Mouse (Mus musculus): ENCODE results near the gene Olfr1057. TPM values are rescaled to one million over a fixed set of nuclear protein-coding genes. Genes with fewer than 3 reads are reported as not detected.

Gene Olfr1057
- polyA plus RNA-seq, 1 experiment from 2014 or later = not detected

- no peaks in the 10 kb centered on the region for H3K36me3 ChIP-seq (ENCODE audit: insufficient read depth, low read length)
- no peaks in the 10 kb centered on the region for H3K4me1 ChIP-seq (replicated peaks; ENCODE audit: insufficient read depth, low read length)
- no peak within 1 kb of the TSS for H3K4me2 ChIP-seq (ENCODE audit: low read length)
- ATAC-seq (replicated peaks; ENCODE audit: low FRiP score, low read depth) = no peak
- H3K9me3 ChIP-seq (replicated peaks; ENCODE audit: low read length) = no peaks in the 10 kb centered on the region
- no peaks in the 10 kb centered on the region for H3K27me3 ChIP-seq (ENCODE audit: insufficient read depth, low read length)
- H3K4me3 ChIP-seq (replicated peaks; ENCODE audit: low read depth, low read length) = no peak within 1 kb of the TSS
- H3K9ac ChIP-seq (ENCODE audit: low read depth, low read length) = no peak within 1 kb of the TSS
- 76% methylated on average over 5 of the region's 5 CpGs for WGBS
- no peak for DNase-seq (ENCODE audit: low spot score)
- no peak within 1 kb of the TSS for H3K27ac ChIP-seq
- no peak for TF ChIP-seq CTCF (IDR thresholded peaks at IDR 0.05; ENCODE audit: low read depth)
Measured at GRCm38 (mm10) chr2:86350184-86350583, 28.0 kb downstream of the Olfr1057 start, which contains the start of gene Olfr1055. Gene Olfr1055 (minus strand): TSS chr2:86350284.

- Histone ChIP-seq H3K27me3 (ENCODE audit: insufficient read depth, low read length) (no peaks in the 10 kb centered on the region), H3K36me3 (ENCODE audit: insufficient read depth, low read length) (no peaks in the 10 kb centered on the region), H3K4me1 (replicated peaks; ENCODE audit: insufficient read depth, low read length) (no peaks in the 10 kb centered on the region), H3K9ac (ENCODE audit: low read depth, low read length) (no peak within 1 kb of the TSS), H3K27ac (no peak within 1 kb of the TSS), H3K4me3 (replicated peaks; ENCODE audit: low read depth, low read length) (no peak within 1 kb of the TSS), H3K4me2 (ENCODE audit: low read length) (no peak within 1 kb of the TSS), H3K9me3 (replicated peaks; ENCODE audit: low read length) (no peaks in the 10 kb centered on the region)
- WGBS = 79% methylated on average over 3 of the region's 3 CpGs
- ATAC-seq (replicated peaks; ENCODE audit: low FRiP score, low read depth) (no peak), DNase-seq (ENCODE audit: low spot score) (no peak)
- no peak for TF ChIP-seq CTCF (IDR thresholded peaks at IDR 0.05; ENCODE audit: low read depth)
Measured at GRCm38 (mm10) chr2:86335333-86335732, 42.9 kb downstream of the Olfr1057 start, which contains the start of gene Olfr1054. Gene Olfr1054 (minus strand): TSS chr2:86335433.

Other genes starting within 250 kb of the Olfr1057 start
- not detected in 2 replicates for gene Olfr1039, start 242.5 kb downstream of the Olfr1057 start, polyA plus RNA-seq (2015; fragmentation: Nextera tagmentation; extraction: Ambion mirVana)
- gene Olfr1040, start 231.7 kb downstream of the Olfr1057 start, polyA plus RNA-seq (2015; fragmentation: Nextera tagmentation; extraction: Ambion mirVana) = not detected in 2 replicates
- gene Olfr1042, start 216.6 kb downstream of the Olfr1057 start, polyA plus RNA-seq (2015; fragmentation: Nextera tagmentation; extraction: Ambion mirVana) = not detected in 2 replicates
- not detected in 2 replicates for gene Olfr1043, start 210.9 kb downstream of the Olfr1057 start, polyA plus RNA-seq (2015; fragmentation: Nextera tagmentation; extraction: Ambion mirVana)
- not detected in 2 replicates for gene Olfr1044, start 200.6 kb downstream of the Olfr1057 start, polyA plus RNA-seq (2015; fragmentation: Nextera tagmentation; extraction: Ambion mirVana)
- gene Olfr52, start 192.7 kb downstream of the Olfr1057 start, polyA plus RNA-seq (2015; fragmentation: Nextera tagmentation; extraction: Ambion mirVana) = not detected in 2 replicates
- gene Olfr1045, start 175.4 kb downstream of the Olfr1057 start, polyA plus RNA-seq (2015; fragmentation: Nextera tagmentation; extraction: Ambion mirVana) = not detected in 2 replicates
- not detected in 2 replicates for gene Olfr1046, start 159.1 kb downstream of the Olfr1057 start, polyA plus RNA-seq (2015; fragmentation: Nextera tagmentation; extraction: Ambion mirVana)
- gene Olfr1047, start 147.0 kb downstream of the Olfr1057 start, polyA plus RNA-seq (2015; fragmentation: Nextera tagmentation; extraction: Ambion mirVana) = not detected in 2 replicates
- gene Olfr1048, start 138.1 kb downstream of the Olfr1057 start, polyA plus RNA-seq (2015; fragmentation: Nextera tagmentation; extraction: Ambion mirVana) = not detected in 2 replicates
- gene Olfr1049, start 120.1 kb downstream of the Olfr1057 start, polyA plus RNA-seq (2015; fragmentation: Nextera tagmentation; extraction: Ambion mirVana) = not detected in 2 replicates
- gene Olfr1051, start 99.3 kb downstream of the Olfr1057 start, polyA plus RNA-seq (2015; fragmentation: Nextera tagmentation; extraction: Ambion mirVana) = not detected in 2 replicates
- not detected in 2 replicates for gene Olfr1052, start 85.9 kb downstream of the Olfr1057 start, polyA plus RNA-seq (2015; fragmentation: Nextera tagmentation; extraction: Ambion mirVana)
- gene Olfr1053, start 63.1 kb downstream of the Olfr1057 start, polyA plus RNA-seq (2015; fragmentation: Nextera tagmentation; extraction: Ambion mirVana) = not detected in 2 replicates
- not detected in 2 replicates for gene Olfr1054, start 43.0 kb downstream of the Olfr1057 start, polyA plus RNA-seq (2015; fragmentation: Nextera tagmentation; extraction: Ambion mirVana)
- not detected in 2 replicates for gene Olfr1055, start 28.1 kb downstream of the Olfr1057 start, polyA plus RNA-seq (2015; fragmentation: Nextera tagmentation; extraction: Ambion mirVana)
- not detected in 2 replicates for gene Olfr1056, start 15.9 kb downstream of the Olfr1057 start, polyA plus RNA-seq (2015; fragmentation: Nextera tagmentation; extraction: Ambion mirVana)
- gene Olfr1058, start 10.2 kb upstream of the Olfr1057 start, polyA plus RNA-seq (2015; fragmentation: Nextera tagmentation; extraction: Ambion mirVana) = not detected in 2 replicates
- gene Olfr1061, start 35.7 kb upstream of the Olfr1057 start, polyA plus RNA-seq (2015; fragmentation: Nextera tagmentation; extraction: Ambion mirVana) = not detected in 2 replicates
- not detected in 2 replicates for gene Olfr1062, start 48.4 kb upstream of the Olfr1057 start, polyA plus RNA-seq (2015; fragmentation: Nextera tagmentation; extraction: Ambion mirVana)
- not detected in 2 replicates for gene Olfr1065, start 72.2 kb upstream of the Olfr1057 start, polyA plus RNA-seq (2015; fragmentation: Nextera tagmentation; extraction: Ambion mirVana)
- gene Olfr1066, start 77.9 kb upstream of the Olfr1057 start, polyA plus RNA-seq (2015; fragmentation: Nextera tagmentation; extraction: Ambion mirVana) = not detected in 2 replicates
- not detected in 2 replicates for gene Olfr228, start 109.0 kb upstream of the Olfr1057 start, polyA plus RNA-seq (2015; fragmentation: Nextera tagmentation; extraction: Ambion mirVana)
- gene Olfr1076, start 130.1 kb upstream of the Olfr1057 start, polyA plus RNA-seq (2015; fragmentation: Nextera tagmentation; extraction: Ambion mirVana) = not detected in 2 replicates
- gene Olfr1079, start 164.1 kb upstream of the Olfr1057 start, polyA plus RNA-seq (2015; fragmentation: Nextera tagmentation; extraction: Ambion mirVana) = not detected in 2 replicates
- not detected in 2 replicates for gene Olfr1080, start 179.8 kb upstream of the Olfr1057 start, polyA plus RNA-seq (2015; fragmentation: Nextera tagmentation; extraction: Ambion mirVana)
- not detected in 2 replicates for gene Olfr1082, start 220.6 kb upstream of the Olfr1057 start, polyA plus RNA-seq (2015; fragmentation: Nextera tagmentation; extraction: Ambion mirVana)

Measured in kidney, postnatal 0 days (tissue).